Mouse (Mus musculus) ES-E14 (cell line): ENCODE measurements at regions not wholly inside any gene's neighbourhood (a gene's known extent, or its start where the extent isn't known, plus 50 kb on each side); places are given as distances from the start of the nearest gene placed in this dataset.
A peak's percentile ranks its signal among the peaks of the same experiment; 100 is the strongest.

Experiments
- CHD2 ChIP-seq: IDR thresholded peaks from 2 replicates; pipeline ENCODE4 v1.6.1; 2014; ENCODE audit warnings: mild to moderate bottlenecking, low read depth, low read length, inconsistent platforms
- MAFK ChIP-seq: IDR thresholded peaks from 2 replicates; pipeline ENCODE4 v1.6.1; 2014; ENCODE audit warnings: mild to moderate bottlenecking, low read depth, low read length, inconsistent platforms; ENCODE audit not compliant: insufficient read depth
- ZC3H11A ChIP-seq: IDR thresholded peaks from 2 replicates; pipeline ENCODE4 v1.6.1; 2012; ENCODE audit warnings: low read depth, mild to moderate bottlenecking, inconsistent platforms, low read length, borderline replicate concordance
- ZNF384 ChIP-seq: IDR thresholded peaks from 2 replicates; pipeline ENCODE4 v1.6.1; 2012; ENCODE audit warnings: low read depth, low read length, inconsistent platforms

- no peak for TF ChIP-seq CHD2
- TF ChIP-seq ZC3H11A: peak; percentile 98
- TF ChIP-seq MAFK: peak; percentile 40; the same call in 1 of the 2 replicates
- no peak for TF ChIP-seq ZNF384
Observed at GRCm38 (mm10) chr3:117438473-117439114, 77.9 kb upstream of the Plppr4 start.
